Mouse (Mus musculus): ENCODE measurements around the gene Gabrp.

The Gabrp gene

GRCm38 (mm10) chr11:33578859-33579258 is at the start of gene Gabrp:
Gabrp (minus strand) TSS chr11:33578959.
- in situ Hi-C loops (cut with MboI, MseI) = no loop called here

GRCm38 (mm10) chr11:33627136-33627742 is 48.5 kb upstream of the Gabrp start:
- in situ Hi-C loops (cut with MboI, MseI) = no loop called here

GRCm38 (mm10) chr11:33614218-33614617 is 35.5 kb upstream of the Gabrp start:
- in situ Hi-C loops (cut with MboI, MseI) = loop anchor here (5.0 kb wide), 1 partner anchor 437 kb away; no protein-coding TSS in a partner anchor

GRCm38 (mm10) chr11:33607784-33608183 is 29.0 kb upstream of the Gabrp start:
- in situ Hi-C loops (cut with MboI, MseI) = no loop called here

GRCm38 (mm10) chr11:33603174-33603573 is 24.4 kb upstream of the Gabrp start:
- in situ Hi-C loops (cut with MboI, MseI) = no loop called here

- in situ Hi-C loops (cut with MboI, MseI) = no loop called here
Measured at GRCm38 (mm10) chr11:33598986-33599385, 20.2 kb upstream of the Gabrp start, which contains the start of gene D130052B06Rik. D130052B06Rik (plus strand) TSS chr11:33599302.

- in situ Hi-C loops (cut with MboI, MseI) = no loop called here
Measured at GRCm38 (mm10) chr11:33596655-33597054, 17.9 kb upstream of the Gabrp start.

- in situ Hi-C loops (cut with MboI, MseI) = no loop called here
Measured at GRCm38 (mm10) chr11:33592826-33593225, 14.1 kb upstream of the Gabrp start.

- in situ Hi-C loops (cut with MboI, MseI) = no loop called here
Measured at GRCm38 (mm10) chr11:33590771-33591170, 12.0 kb upstream of the Gabrp start.

- in situ Hi-C loops (cut with MboI, MseI) = no loop called here
Measured at GRCm38 (mm10) chr11:33586614-33587013, 7.9 kb upstream of the Gabrp start.

- in situ Hi-C loops (cut with MboI, MseI) = no loop called here
Measured at GRCm38 (mm10) chr11:33579621-33580020, 862 bp upstream of the Gabrp start.

GRCm38 (mm10) chr11:33574944-33575343 is 3.8 kb downstream of the Gabrp start:
- in situ Hi-C loops (cut with MboI, MseI) = no loop called here

- in situ Hi-C loops (cut with MboI, MseI) = no loop called here
Measured at GRCm38 (mm10) chr11:33570413-33570812, 8.3 kb downstream of the Gabrp start.

- in situ Hi-C loops (cut with MboI, MseI) = no loop called here
Measured at GRCm38 (mm10) chr11:33563921-33564320, 14.8 kb downstream of the Gabrp start.

- in situ Hi-C loops (cut with MboI, MseI) = loop anchor here in 1 of 2 experiments (10.0 kb wide), 1 partner anchor 1649 kb away; no protein-coding TSS in a partner anchor
Measured at GRCm38 (mm10) chr11:33554123-33554522, 24.6 kb downstream of the Gabrp start.

GRCm38 (mm10) chr11:33550861-33551560 is 27.7 kb downstream of the Gabrp start:
- in situ Hi-C loops (cut with MboI, MseI) = loop anchor here in 1 of 2 experiments (10.0 kb wide), 1 partner anchor 1646 kb away; no protein-coding TSS in a partner anchor

- in situ Hi-C loops (cut with MboI, MseI) = no loop called here
Measured at GRCm38 (mm10) chr11:33547386-33547785, 31.4 kb downstream of the Gabrp start.

- in situ Hi-C loops (cut with MboI, MseI) = no loop called here
Measured at GRCm38 (mm10) chr11:33544945-33545344, 33.8 kb downstream of the Gabrp start.

GRCm38 (mm10) chr11:33544121-33544520 is 34.6 kb downstream of the Gabrp start:
- in situ Hi-C loops (cut with MboI, MseI) = no loop called here

- in situ Hi-C loops (cut with MboI, MseI) = no loop called here
Measured at GRCm38 (mm10) chr11:33537390-33538125, 41.2 kb downstream of the Gabrp start.

GRCm38 (mm10) chr11:33536636-33537035 is 42.1 kb downstream of the Gabrp start:
- in situ Hi-C loops (cut with MboI, MseI) = no loop called here

- in situ Hi-C loops (cut with MboI, MseI) = no loop called here
Measured at GRCm38 (mm10) chr11:33534541-33534940, 44.2 kb downstream of the Gabrp start.

Measured in T-helper 17 cell (primary cell).